8 mouse cellular contexts compared by ENCODE assay signal in genomic region chrX:84860012-84860647, GRCm38 (mm10).
DNase-seq lines count a peak whose midpoint lies in the region; ATAC-seq and TF ChIP-seq lines count a peak whose summit lies in the region.

No protein-coding gene starts in this region.

- H3K27me3 ChIP-seq in ES-Bruce4 (ENCODE audit: control insufficient read depth, insufficient read depth, low read length, poor library complexity, severe bottlenecking) = no peaks in the 10 kb centered on the region
- H3K27me3 ChIP-seq in heart, embryonic 11.5 days (ENCODE audit: control insufficient read depth, insufficient read depth, low read length) = no peaks in the 10 kb centered on the region

- no peak overlapping the region for H3K4me3 ChIP-seq in ES-Bruce4 (ENCODE audit: low read depth, low read length)
- H3K4me3 ChIP-seq in heart, embryonic 11.5 days (ENCODE audit: low read depth, low read length) = no peak overlapping the region

- no peak overlapping the region for H3K27ac ChIP-seq in ES-Bruce4 (ENCODE audit: insufficient read depth, low read length)
- H3K27ac ChIP-seq in heart, embryonic 11.5 days (ENCODE audit: low read depth, low read length) = no peak overlapping the region

- TF ChIP-seq POLR2A in ES-Bruce4 (IDR thresholded peaks at IDR 0.05; ENCODE audit: insufficient read depth, low read length) = no peak

- ATAC-seq in heart, embryonic 11.5 days (replicated peaks; ENCODE audit: insufficient number of reproducible peaks, low FRiP score, low TSS enrichment) = peak; percentile 46; the same call in 1 of the 2 replicates
- no peak for ATAC-seq in monocyte, adult 5-6 weeks (replicated peaks; ENCODE audit: insufficient number of reproducible peaks, low FRiP score, low TSS enrichment, poor library complexity, severe bottlenecking)

- intact Hi-C loops in left cerebral cortex, postnatal 10 days (cut with DNase I) = no loop called here

- TF ChIP-seq CTCF in ES-Bruce4 (IDR thresholded peaks at IDR 0.05; ENCODE audit: low read depth, low read length) = no peak

- no peaks in the 10 kb centered on the region for H3K9me3 ChIP-seq in ES-Bruce4 (replicated peaks; ENCODE audit: control insufficient read depth, insufficient read depth, low read length, poor library complexity, severe bottlenecking)
- no peaks in the 10 kb centered on the region for H3K9me3 ChIP-seq in heart, embryonic 11.5 days (replicated peaks; ENCODE audit: control insufficient read depth, low read length)

- 0 out of 2 replicates have a peak, but pooled peaks have one; percentile 7 for TF ChIP-seq EP300 in ES-Bruce4 (IDR thresholded peaks at IDR 0.05; ENCODE audit: insufficient read depth, low read depth, low read length)

- no peak overlapping the region for H3K9ac ChIP-seq in ES-Bruce4 (ENCODE audit: low read depth, poor library complexity, severe bottlenecking)
- H3K9ac ChIP-seq in heart, embryonic 11.5 days (ENCODE audit: low read depth, low read length) = no peak overlapping the region

- DNase-seq in embryo, embryonic 10 days (ENCODE audit: low spot score) = peak; percentile 85
- peak; percentile 16 to 45 for DNase-seq in left cerebral cortex, postnatal 10 days (ENCODE audit: extremely low spot score in 1 of 2, low spot score in 2 of 2)
- peak; percentile 7 for DNase-seq in lung, postnatal 14 days
- peak; percentile 20 to 35 for DNase-seq in right cerebral cortex, postnatal 36 days (ENCODE audit: low spot score in 2 of 2)
- DNase-seq in thymus, postnatal 36 days = no peak

- H3K4me2 ChIP-seq in heart, embryonic 11.5 days = no peak overlapping the region

- WGBS in heart, embryonic 11.5 days (ENCODE audit: insufficient replicate concordance) = 20% methylated on average over 3 of the region's 3 CpGs

- no peaks in the 10 kb centered on the region for H3K36me3 ChIP-seq in ES-Bruce4 (ENCODE audit: control insufficient read depth, insufficient read depth, low read length, poor library complexity, severe bottlenecking)
- H3K36me3 ChIP-seq in heart, embryonic 11.5 days (ENCODE audit: control insufficient read depth, insufficient read depth, low read length) = no peaks in the 10 kb centered on the region

- H3K4me1 ChIP-seq in ES-Bruce4 (ENCODE audit: control insufficient read depth, insufficient read depth, low read length) = no peaks in the 10 kb centered on the region
- H3K4me1 ChIP-seq in heart, embryonic 11.5 days (ENCODE audit: control insufficient read depth, insufficient read depth, low read length) = no peaks in the 10 kb centered on the region

Comparison
In these comparisons a context has a peak if more than half of its experiments do, and no peak if none do; other contexts are left out.
1. DNase-seq: peak in embryo, embryonic 10 days (single experiment), left cerebral cortex, postnatal 10 days (2 of 2), lung, postnatal 14 days (single experiment) and right cerebral cortex, postnatal 36 days (2 of 2); none in thymus, postnatal 36 days (0 of 2).